Mouse (Mus musculus): ENCODE measurements at regions not wholly inside any gene's neighbourhood (a gene's known extent, or its start where the extent isn't known, plus 50 kb on each side); places are given as distances from the start of the nearest gene placed in this dataset.

DNA sequence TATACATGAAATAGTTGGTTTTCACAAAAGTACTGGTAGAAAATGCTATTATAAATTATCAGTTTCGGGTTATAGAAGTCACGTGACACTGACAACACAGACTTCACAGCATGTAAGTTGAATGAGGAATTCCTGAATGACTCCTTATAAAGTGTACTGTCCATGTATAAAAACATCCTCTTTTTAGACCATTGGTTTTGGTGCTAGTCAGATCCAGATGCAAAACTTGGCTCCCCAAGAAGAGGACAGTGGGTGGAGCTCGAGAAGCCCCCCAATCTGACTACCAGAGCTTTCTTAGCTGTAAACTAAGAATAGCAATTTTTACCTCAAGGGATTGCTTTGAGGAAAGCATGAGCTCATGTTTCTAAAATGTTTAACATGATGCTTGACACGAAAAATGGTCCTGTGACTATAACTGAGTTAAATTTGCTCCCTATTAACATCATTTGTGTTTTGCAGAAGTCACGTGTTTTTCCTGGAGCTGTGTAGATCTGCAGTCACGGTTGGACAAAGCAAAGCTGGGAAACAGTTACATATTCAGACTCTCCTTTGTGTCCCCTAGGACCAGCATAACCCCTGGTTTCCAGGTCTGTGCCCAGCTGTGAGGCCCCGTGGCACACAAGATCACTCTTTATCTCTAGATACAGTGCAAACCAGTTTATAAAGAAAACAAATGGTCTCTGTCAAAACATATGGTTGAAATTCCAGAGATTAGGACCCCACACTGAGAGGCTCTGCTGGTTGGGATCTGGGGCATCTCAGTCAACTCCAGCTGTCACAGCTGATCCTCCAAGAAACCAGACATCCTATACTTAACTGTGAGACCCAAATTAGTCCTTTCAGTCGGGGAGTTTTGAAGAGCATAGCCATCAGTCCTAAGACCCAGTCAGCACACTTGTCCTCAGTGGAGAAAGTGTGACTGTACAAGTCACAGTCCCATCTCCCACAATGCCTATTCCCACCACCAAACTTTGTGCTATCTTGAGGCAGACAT, 80.0 kb upstream of the P3h2 start:
- TF ChIP-seq CTCF (IDR thresholded peaks at IDR 0.05; ENCODE audit: low read depth) (no peak), EP300 (IDR thresholded peaks at IDR 0.05; ENCODE audit: low read depth) (no peak)
